Mouse (Mus musculus) ES-E14 (cell line): ENCODE measurements around the gene C1galt1. TPM values are rescaled to one million over a fixed set of nuclear protein-coding genes. Genes with fewer than 3 reads are reported as not detected.
A peak's percentile ranks its signal among the peaks of the same experiment; 100 is the strongest.

Source experiments
- DNase-seq: peaks from one replicate; pipeline ENCODE4 v3.0.0-alpha.2; 2013; ENCODE audit warnings: low read depth, low spot score
- H3K27ac ChIP-seq: 2 replicates; pipeline ENCODE4 v1.5.1; 2012; ENCODE audit warnings: low read depth, mild to moderate bottlenecking, low read length, moderate library complexity, mixed read lengths; ENCODE audit not compliant: poor library complexity, insufficient read depth, severe bottlenecking
- H3K36me3 ChIP-seq: 2 replicates; pipeline ENCODE4 v1.6.1; 2012; ENCODE audit warnings: mild to moderate bottlenecking, low read length, moderate library complexity, mixed read lengths; ENCODE audit not compliant: control insufficient read depth, poor library complexity, insufficient read depth, severe bottlenecking
- H3K4me1 ChIP-seq, 2 experiments: fragments of 150-350 bp in 1 of 2; sonication (generic) in 1 of 2; 2 replicates each; pipeline ENCODE4 v1.6.1; 2012; ENCODE audit warnings: low read length in 2 of 2, mild to moderate bottlenecking in 1 of 2, mixed read lengths in 1 of 2; ENCODE audit not compliant: control insufficient read depth in 2 of 2, insufficient read depth in 2 of 2, poor library complexity in 1 of 2
- H3K4me3 ChIP-seq, 2 experiments: fragments of 150-350 bp in 1 of 2; sonication (generic) in 1 of 2; 2 replicates each; pipeline ENCODE4 v1.5.1; 2012; ENCODE audit warnings: low read length in 2 of 2, low read depth in 1 of 2, mild to moderate bottlenecking in 1 of 2, mixed read lengths in 1 of 2; ENCODE audit not compliant: insufficient read depth in 1 of 2, poor library complexity in 1 of 2, severe bottlenecking in 1 of 2
- H3K9ac ChIP-seq: 2 replicates; pipeline ENCODE4 v1.6.1; 2012; ENCODE audit warnings: low read depth, mild to moderate bottlenecking, low read length, mixed read lengths; ENCODE audit not compliant: poor library complexity, insufficient read depth, severe bottlenecking
- H3K9me3 ChIP-seq: fragments of 150-350 bp; sonication (generic); 2 replicates; pipeline ENCODE4 v1.6.1; 2012; ENCODE audit warnings: low read depth, mild to moderate bottlenecking, low read length; ENCODE audit not compliant: control insufficient read depth, insufficient read depth
- CHD2 ChIP-seq: IDR thresholded peaks from 2 replicates; pipeline ENCODE4 v1.6.1; 2014; ENCODE audit warnings: mild to moderate bottlenecking, low read depth, low read length, inconsistent platforms
- HCFC1 ChIP-seq: IDR thresholded peaks from 2 replicates; pipeline ENCODE4 v1.6.1; 2012; ENCODE audit warnings: low read length, inconsistent platforms, borderline replicate concordance; ENCODE audit not compliant: insufficient read depth
- MAFK ChIP-seq: IDR thresholded peaks from 2 replicates; pipeline ENCODE4 v1.6.1; 2014; ENCODE audit warnings: mild to moderate bottlenecking, low read depth, low read length, inconsistent platforms; ENCODE audit not compliant: insufficient read depth
- ZC3H11A ChIP-seq: IDR thresholded peaks from 2 replicates; pipeline ENCODE4 v1.6.1; 2012; ENCODE audit warnings: low read depth, mild to moderate bottlenecking, inconsistent platforms, low read length, borderline replicate concordance
- ZNF384 ChIP-seq: IDR thresholded peaks from 2 replicates; pipeline ENCODE4 v1.6.1; 2012; ENCODE audit warnings: low read depth, low read length, inconsistent platforms
- in situ Hi-C, 2 experiments: fragments of 600-800 bp; cut with MboI; formaldehyde crosslinking; loops; one replicate each; pipeline ENCODE4 v1.15.1; 2025; ENCODE audit warnings: low sequenced_read_pairs in 2 of 2, inconsistent platforms in 1 of 2; ENCODE audit not compliant: unreplicated experiment in 2 of 2
- total RNA-seq: library from RNA; depleted of rRNA; stranded (reverse); fragments of 300-350 nt; gene quantifications from 2 replicates; pipeline ENCODE4 v1.2.3, GENCODE M21; 2012; rRNA removed

C1galt1 gene
- total RNA-seq, 1 experiment = 7.0 TPM

GRCm38 (mm10) chr6:7885994-7886684 lies 41.5 kb downstream of the C1galt1 start:
- no peak overlapping the region for H3K9ac ChIP-seq
- no peak for DNase-seq
- H3K27ac ChIP-seq = no peak overlapping the region

GRCm38 (mm10) chr6:7886685-7887004 lies 42.0 kb downstream of the C1galt1 start:
- H3K9me3 ChIP-seq = no peaks in the 10 kb centered on the region
- no peaks in the 10 kb centered on the region for H3K4me1 ChIP-seq
- H3K27ac ChIP-seq = no peak overlapping the region
- in situ Hi-C loops = no loop called here
- H3K36me3 ChIP-seq = no peaks in the 10 kb centered on the region
- no peak overlapping the region for H3K4me3 ChIP-seq
- DNase-seq = no peak
- H3K9ac ChIP-seq = no peak overlapping the region
- TF ChIP-seq ZC3H11A = no peak
- TF ChIP-seq CHD2 = no peak
- TF ChIP-seq HCFC1 = no peak
- TF ChIP-seq ZNF384 = no peak
- TF ChIP-seq MAFK = no peak

More at GRCm38 (mm10) chr6:7885994-7886684, 41.5 kb downstream of the C1galt1 start:
- H3K4me1 ChIP-seq = no peaks in the 10 kb centered on the region
- no peaks in the 10 kb centered on the region for H3K9me3 ChIP-seq
- H3K36me3 ChIP-seq = no peaks in the 10 kb centered on the region
- in situ Hi-C loops = no loop called here
- no peak overlapping the region for H3K4me3 ChIP-seq
- no peak for TF ChIP-seq ZC3H11A
- TF ChIP-seq ZNF384 = peak; percentile 85

- H3K36me3 ChIP-seq = no peaks in the 10 kb centered on the region
- TF ChIP-seq ZC3H11A (no peak), MAFK (no peak), CHD2 (no peak), ZNF384 (no peak), HCFC1 (no peak)
- in situ Hi-C loops = no loop called here
- no peaks in the 10 kb centered on the region for H3K4me1 ChIP-seq
- no peak for DNase-seq
- H3K9me3 ChIP-seq = no peaks in the 10 kb centered on the region
- no peak overlapping the region for H3K4me3 ChIP-seq
- H3K9ac ChIP-seq = no peak overlapping the region
- no peak overlapping the region for H3K27ac ChIP-seq
These were observed 51.7 kb downstream of the C1galt1 start for GRCm38 (mm10) chr6:7896339-7896738.

GRCm38 (mm10) chr6:7912015-7912414 lies 67.4 kb downstream of the C1galt1 start:
- DNase-seq = no peak
- in situ Hi-C loops = no loop called here
- no peak overlapping the region for H3K9ac ChIP-seq
- H3K9me3 ChIP-seq = no peaks in the 10 kb centered on the region
- H3K4me3 ChIP-seq = no peak overlapping the region
- no peaks in the 10 kb centered on the region for H3K36me3 ChIP-seq
- TF ChIP-seq MAFK (no peak), ZC3H11A (no peak), CHD2 (no peak), HCFC1 (no peak), ZNF384 (no peak)
- H3K27ac ChIP-seq = no peak overlapping the region
- no peaks in the 10 kb centered on the region for H3K4me1 ChIP-seq

Other genes starting within 250 kb of the C1galt1 start
- gene Asns, start 151.6 kb upstream of the C1galt1 start, total RNA-seq = 225 and 241 TPM in 2 replicates